Mouse (Mus musculus) ES-CJ7 (cell line): ENCODE data around the gene Hells.

Source experiments
- DNase-seq: peaks from one replicate; pipeline ENCODE4 v3.0.0; 2011; ENCODE audit warnings: low read depth, low spot score

Hells gene

GRCm38 (mm10) chr19:38930788-38931565 is at the start of gene Hells:
TSS of gene Hells (plus strand) at chr19:38930915.
- DNase-seq: peak; percentile 97

GRCm38 (mm10) chr19:38901146-38902135 is 29.3 kb upstream of the Hells start:
- no peak for DNase-seq

GRCm38 (mm10) chr19:38902501-38902900 is 28.2 kb upstream of the Hells start:
- peak; percentile 45 for DNase-seq

GRCm38 (mm10) chr19:38913786-38914185 is 16.9 kb upstream of the Hells start:
- no peak for DNase-seq

GRCm38 (mm10) chr19:38914926-38915325 is 15.8 kb upstream of the Hells start:
- no peak for DNase-seq

- peak; percentile 35 for DNase-seq
Measured at GRCm38 (mm10) chr19:38915677-38916076, 15.0 kb upstream of the Hells start.

- DNase-seq: peak; percentile 63
Measured at GRCm38 (mm10) chr19:38928481-38929158, 2.1 kb upstream of the Hells start.

- peak; percentile 45 for DNase-seq
Measured at GRCm38 (mm10) chr19:38929471-38930251, 1.1 kb upstream of the Hells start.

GRCm38 (mm10) chr19:38930252-38930787 is 395 bp upstream of the Hells start:
- DNase-seq: no peak

- no peak for DNase-seq
Measured at GRCm38 (mm10) chr19:38931566-38931890, 813 bp downstream of the Hells start.

GRCm38 (mm10) chr19:38944590-38945307 is 14.0 kb downstream of the Hells start:
- no peak for DNase-seq

- no peak for DNase-seq
Measured at GRCm38 (mm10) chr19:38970741-38971140, 40.0 kb downstream of the Hells start.

GRCm38 (mm10) chr19:38972581-38972980 is 41.9 kb downstream of the Hells start:
- no peak for DNase-seq

GRCm38 (mm10) chr19:38973666-38974065 is 43.0 kb downstream of the Hells start:
- no peak for DNase-seq

GRCm38 (mm10) chr19:38976269-38976668 is 45.6 kb downstream of the Hells start:
- peak; percentile 85 for DNase-seq

GRCm38 (mm10) chr19:38981966-38982365 is 51.3 kb downstream of the Hells start:
- DNase-seq: peak; percentile 72

GRCm38 (mm10) chr19:38998248-38998647 is 67.5 kb downstream of the Hells start:
- no peak for DNase-seq

- no peak for DNase-seq
Measured at GRCm38 (mm10) chr19:38998676-38999075, 68.0 kb downstream of the Hells start.

GRCm38 (mm10) chr19:39005132-39005531 is 74.4 kb downstream of the Hells start:
- no peak for DNase-seq

GRCm38 (mm10) chr19:39006715-39007114 is 76.0 kb downstream of the Hells start, which contains the start of gene Cyp2c55:
TSS of gene Cyp2c55 (plus strand) at chr19:39007019.
- DNase-seq: no peak
